Mouse (Mus musculus) lung, adult 2 months (tissue): ENCODE data around the gene 3110082I17Rik.

Experiments
- CTCF ChIP-seq: fragments of 200-500 bp; IDR thresholded peaks from 2 replicates; pipeline ENCODE4 v1.5.1; 2011; ENCODE audit warnings: mild to moderate bottlenecking, low read length, control low read depth; ENCODE audit not compliant: insufficient read depth
- POLR2A ChIP-seq: fragments of 200-500 bp; IDR thresholded peaks from 2 replicates; pipeline ENCODE4 v1.6.1; 2011; ENCODE audit warnings: low read depth, mild to moderate bottlenecking, control low read depth, low read length, borderline replicate concordance; ENCODE audit errors: extremely low read depth

- TF ChIP-seq POLR2A (no peak), CTCF (no peak)
Measured at GRCm38 (mm10) chr5:139457241-139457640, 3.1 kb downstream of the 3110082I17Rik start.
